ENCODE assay signal across 9 mouse cellular contexts in genomic region chr17:27242194-27243189, GRCm38 (mm10). TPM values are rescaled to one million over a fixed set of nuclear protein-coding genes. Genes with fewer than 3 reads are reported as not detected.
DNase-seq lines count a peak whose midpoint lies in the region; ATAC-seq and TF ChIP-seq lines count a peak whose summit lies in the region.
"Had no signal": no experiment of that assay in that cellular context is flagged by ENCODE, and none has a peak within 500 bp of the region (broad histone marks: within the 10 kb centered on the region; RNA-seq: fewer than 3 reads in every experiment).

No protein-coding gene starts in this region.

- DNase-seq in limb, embryonic 14.5 days (ENCODE audit: low spot score), result peak; percentile 36
- DNase-seq in limb, embryonic 10.5 days (ENCODE audit: low spot score), result no peak
- DNase-seq in adrenal gland, postnatal 14 days, result peak; percentile 86
- peak; percentile 79 to 82 for DNase-seq in frontal cortex, postnatal 14 days (ENCODE audit: low spot score in 2 of 2)
- DNase-seq in layer of hippocampus, adult 11-12 months (ENCODE audit: low spot score), result peak; percentile 84
- DNase-seq in testis, postnatal 10 days (ENCODE audit: low spot score), result peak; percentile 81
- no peak for DNase-seq in urinary bladder, postnatal 4 days (ENCODE audit: low spot score in 2 of 2)
- DNase-seq: liver, embryonic 13.5 days had no signal

- peaks cover 16% of the 10 kb centered on the region for H3K4me1 ChIP-seq in limb, embryonic 14.5 days (ENCODE audit: control insufficient read depth, insufficient read depth, low read length)
- peaks cover 19% of the 10 kb centered on the region for H3K4me1 ChIP-seq in limb, embryonic 10.5 days
- H3K4me1 ChIP-seq: liver, embryonic 13.5 days had no signal

- no peak overlapping the region for H3K4me2 ChIP-seq in limb, embryonic 14.5 days (replicated peaks; ENCODE audit: low read depth, low read length, severe bottlenecking)
- H3K4me2 ChIP-seq: liver, embryonic 13.5 days had no signal

- no peaks in the 10 kb centered on the region for H3K79me2 ChIP-seq in macrophage (ENCODE audit: inconsistent target)

- H3K9me3 ChIP-seq in limb, embryonic 14.5 days (ENCODE audit: control insufficient read depth, low read length), result no peaks in the 10 kb centered on the region
- H3K9me3 ChIP-seq in limb, embryonic 10.5 days (replicated peaks), result no peaks in the 10 kb centered on the region
- H3K9me3 ChIP-seq: liver, embryonic 13.5 days had no signal

- H3K27me3 ChIP-seq in limb, embryonic 14.5 days (ENCODE audit: control insufficient read depth, insufficient read depth, low read length), result no peaks in the 10 kb centered on the region
- H3K27me3 ChIP-seq in limb, embryonic 10.5 days (ENCODE audit: low read depth, poor library complexity, severe bottlenecking), result no peaks in the 10 kb centered on the region
- H3K27me3 ChIP-seq: liver, embryonic 13.5 days had no signal

- no peak overlapping the region for H3K4me3 ChIP-seq in limb, embryonic 14.5 days (replicated peaks; ENCODE audit: low read length)
- H3K4me3 ChIP-seq in limb, embryonic 10.5 days, result no peak overlapping the region
- H3K4me3 ChIP-seq in macrophage (ENCODE audit: inconsistent target), result no peak overlapping the region
- H3K4me3 ChIP-seq: liver, embryonic 13.5 days had no signal

- H3K36me3 ChIP-seq in limb, embryonic 14.5 days (ENCODE audit: control insufficient read depth, insufficient read depth, low read length), result no peaks in the 10 kb centered on the region
- no peaks in the 10 kb centered on the region for H3K36me3 ChIP-seq in limb, embryonic 10.5 days
- H3K36me3 ChIP-seq in macrophage (ENCODE audit: inconsistent target), result no peaks in the 10 kb centered on the region
- H3K36me3 ChIP-seq: liver, embryonic 13.5 days had no signal

- TF ChIP-seq POLR2A in limb, embryonic 14.5 days (IDR thresholded peaks at IDR 0.05; ENCODE audit: borderline replicate concordance, extremely low read depth, insufficient read depth, insufficient read length), result no peak

- H3K9ac ChIP-seq in limb, embryonic 14.5 days (ENCODE audit: low read depth, low read length, severe bottlenecking), result no peak overlapping the region
- H3K9ac ChIP-seq: liver, embryonic 13.5 days had no signal

- ATAC-seq in limb, embryonic 14.5 days (ENCODE audit: low FRiP score, low read depth), result no peak

- no peak overlapping the region for H3K27ac ChIP-seq in limb, embryonic 14.5 days (replicated peaks; ENCODE audit: low read depth, low read length)
- no peak overlapping the region for H3K27ac ChIP-seq in limb, embryonic 10.5 days
- peak overlapping the region; percentile 29 for H3K27ac ChIP-seq in macrophage
- H3K27ac ChIP-seq: liver, embryonic 13.5 days had no signal

- WGBS in limb, embryonic 14.5 days, result 55% methylated on average over 18 of the region's 18 CpGs
- 79% methylated on average over 18 of the region's 18 CpGs for WGBS in limb, embryonic 10.5 days
- 9% methylated on average over 13 of the region's 18 CpGs for WGBS in macrophage (ENCODE audit: missing documents)

RNA-seq across cellular contexts. Expression of gene Lemd2, which starts 38.2 kb away (rescaled TPM):
- polyA plus RNA-seq in limb, embryonic 14.5 days (2012; rRNA removed), result 93.5 and 126 TPM in 2 replicates
- 20.0 and 21.2 TPM in 2 replicates for polyA plus RNA-seq in limb, embryonic 14.5 days (2014; fragmentation: Nextera tagmentation; extraction: Ambion mirVana)
- 17.9 and 20.2 TPM in 2 replicates for polyA plus RNA-seq in limb, embryonic 10.5 days (2016; fragmentation: Nextera tagmentation; extraction: Ambion mirVana)
- total RNA-seq in adrenal gland, postnatal 14 days (2021), result 49.6 and 54.7 TPM in 2 replicates
- 100 to 1,000 TPM in 20 of 26 experiments, 10 to 100 TPM in 6; 46.6 to 230 (median 141) TPM for total RNA-seq in macrophage (2018; cell fraction: chromatin; rRNA removed)
- 10 to 100 TPM; 19.5 to 49.6 (median 31.5) TPM for total RNA-seq in macrophage (2018; cell fraction: cytosol; rRNA removed)
- 100 to 1,000 TPM in 8 of 26 experiments, 10 to 100 TPM in 18; 55.5 to 127 (median 91.5) TPM for total RNA-seq in macrophage (2018; cell fraction: nucleus; rRNA removed)
- 18.9 to 36.2 TPM (median 32.4 TPM) in 3 replicates for polyA plus RNA-seq in macrophage (2018)

Comparison
In these comparisons a context has a peak if more than half of its experiments do, and no peak if none do; other contexts are left out.
1. DNase-seq: peak in limb, embryonic 14.5 days (single experiment), adrenal gland, postnatal 14 days (single experiment), frontal cortex, postnatal 14 days (2 of 2), layer of hippocampus, adult 11-12 months (single experiment) and testis, postnatal 10 days (single experiment); none in limb, embryonic 10.5 days (single experiment) and urinary bladder, postnatal 4 days (0 of 2).